Mouse (Mus musculus): Measurements from ENCODE around the gene Trim67. TPM values are rescaled to one million over a fixed set of nuclear protein-coding genes. Genes with fewer than 3 reads are reported as not detected.

Trim67 gene
- total RNA-seq, 1 experiment from 2014 or later: not detected

GRCm38 (mm10) chr8:124853511-124853910 lies 60.6 kb downstream of the Trim67 start:
- no peak for ATAC-seq (replicated peaks in 1 of 2; ENCODE audit: insufficient read depth in 1 of 2, low FRiP score in 2 of 2, low TSS enrichment in 1 of 2, low read depth in 1 of 2, poor library complexity in 2 of 2, severe bottlenecking in 2 of 2)

- no peak for ATAC-seq (replicated peaks in 1 of 2; ENCODE audit: insufficient read depth in 1 of 2, low FRiP score in 2 of 2, low TSS enrichment in 1 of 2, low read depth in 1 of 2, poor library complexity in 2 of 2, severe bottlenecking in 2 of 2)
Measured at GRCm38 (mm10) chr8:124859466-124859865, 66.6 kb downstream of the Trim67 start.

GRCm38 (mm10) chr8:124860188-124860587 lies 67.3 kb downstream of the Trim67 start:
- ATAC-seq (replicated peaks in 1 of 2; ENCODE audit: insufficient read depth in 1 of 2, low FRiP score in 2 of 2, low TSS enrichment in 1 of 2, low read depth in 1 of 2, poor library complexity in 2 of 2, severe bottlenecking in 2 of 2): no peak

GRCm38 (mm10) chr8:124862321-124863162 lies 69.7 kb downstream of the Trim67 start, which contains the start of the genes Gnpat and 2810004N23Rik:
TSS of gene Gnpat (plus strand) at chr8:124863033.
TSS of gene 2810004N23Rik (minus strand) at chr8:124863120.
- peak; percentile 65 to 86 for ATAC-seq (replicated peaks in 1 of 2; ENCODE audit: insufficient read depth in 1 of 2, low FRiP score in 2 of 2, low TSS enrichment in 1 of 2, low read depth in 1 of 2, poor library complexity in 2 of 2, severe bottlenecking in 2 of 2)

GRCm38 (mm10) chr8:124863163-124863677 lies 70.3 kb downstream of the Trim67 start:
- ATAC-seq (replicated peaks in 1 of 2; ENCODE audit: insufficient read depth in 1 of 2, low FRiP score in 2 of 2, low TSS enrichment in 1 of 2, low read depth in 1 of 2, poor library complexity in 2 of 2, severe bottlenecking in 2 of 2): peak in 1 of 2 experiments; percentile 7; a peak in 3 of 4 replicates

GRCm38 (mm10) chr8:124863729-124864128 lies 70.8 kb downstream of the Trim67 start:
- no peak for ATAC-seq (replicated peaks in 1 of 2; ENCODE audit: insufficient read depth in 1 of 2, low FRiP score in 2 of 2, low TSS enrichment in 1 of 2, low read depth in 1 of 2, poor library complexity in 2 of 2, severe bottlenecking in 2 of 2)

GRCm38 (mm10) chr8:124866669-124867068 lies 73.8 kb downstream of the Trim67 start:
- ATAC-seq (replicated peaks in 1 of 2; ENCODE audit: insufficient read depth in 1 of 2, low FRiP score in 2 of 2, low TSS enrichment in 1 of 2, low read depth in 1 of 2, poor library complexity in 2 of 2, severe bottlenecking in 2 of 2): peak in 1 of 2 experiments; percentile 28; a peak in 1 of 4 replicates

- no peak for ATAC-seq (replicated peaks in 1 of 2; ENCODE audit: insufficient read depth in 1 of 2, low FRiP score in 2 of 2, low TSS enrichment in 1 of 2, low read depth in 1 of 2, poor library complexity in 2 of 2, severe bottlenecking in 2 of 2)
Measured at GRCm38 (mm10) chr8:124867126-124867525, 74.2 kb downstream of the Trim67 start.

GRCm38 (mm10) chr8:124869708-124870107 lies 76.8 kb downstream of the Trim67 start:
- ATAC-seq (replicated peaks in 1 of 2; ENCODE audit: insufficient read depth in 1 of 2, low FRiP score in 2 of 2, low TSS enrichment in 1 of 2, low read depth in 1 of 2, poor library complexity in 2 of 2, severe bottlenecking in 2 of 2): no peak

GRCm38 (mm10) chr8:124871474-124871873 lies 78.6 kb downstream of the Trim67 start:
- no peak for ATAC-seq (replicated peaks in 1 of 2; ENCODE audit: insufficient read depth in 1 of 2, low FRiP score in 2 of 2, low TSS enrichment in 1 of 2, low read depth in 1 of 2, poor library complexity in 2 of 2, severe bottlenecking in 2 of 2)

GRCm38 (mm10) chr8:124872081-124872480 lies 79.2 kb downstream of the Trim67 start:
- no peak for ATAC-seq (replicated peaks in 1 of 2; ENCODE audit: insufficient read depth in 1 of 2, low FRiP score in 2 of 2, low TSS enrichment in 1 of 2, low read depth in 1 of 2, poor library complexity in 2 of 2, severe bottlenecking in 2 of 2)

GRCm38 (mm10) chr8:124872690-124873089 lies 79.8 kb downstream of the Trim67 start:
- no peak for ATAC-seq (replicated peaks in 1 of 2; ENCODE audit: insufficient read depth in 1 of 2, low FRiP score in 2 of 2, low TSS enrichment in 1 of 2, low read depth in 1 of 2, poor library complexity in 2 of 2, severe bottlenecking in 2 of 2)

- ATAC-seq (replicated peaks in 1 of 2; ENCODE audit: insufficient read depth in 1 of 2, low FRiP score in 2 of 2, low TSS enrichment in 1 of 2, low read depth in 1 of 2, poor library complexity in 2 of 2, severe bottlenecking in 2 of 2): no peak
Measured at GRCm38 (mm10) chr8:124878141-124878540, 85.2 kb downstream of the Trim67 start.

GRCm38 (mm10) chr8:124878946-124879526 lies 86.1 kb downstream of the Trim67 start:
- ATAC-seq (replicated peaks in 1 of 2; ENCODE audit: insufficient read depth in 1 of 2, low FRiP score in 2 of 2, low TSS enrichment in 1 of 2, low read depth in 1 of 2, poor library complexity in 2 of 2, severe bottlenecking in 2 of 2): peak in 1 of 2 experiments; percentile 32; a peak in 1 of 4 replicates

Other genes starting within 250 kb of the Trim67 start
- gene Agt, start 223.4 kb upstream of the Trim67 start, total RNA-seq (2017): not detected in 2 replicates
- gene Capn9, start 217.0 kb upstream of the Trim67 start, total RNA-seq (2017): not detected in 2 replicates
- 2.9 and 5.9 TPM in 2 replicates for gene 2310022B05Rik, start 129.7 kb upstream of the Trim67 start, total RNA-seq (2017)
- gene Ttc13, start 71.1 kb upstream of the Trim67 start, total RNA-seq (2017): 37.2 and 45.4 TPM in 2 replicates
- 2.1 and 7.9 TPM in 2 replicates for gene Arv1, start 71.0 kb upstream of the Trim67 start, total RNA-seq (2017)
- gene Fam89a, start 41.3 kb upstream of the Trim67 start, total RNA-seq (2017): not detected in 2 replicates
- gene Gnpat, start 69.9 kb downstream of the Trim67 start, total RNA-seq (2017): 93.0 and 109 TPM in 2 replicates
- gene 2810004N23Rik, start 70.0 kb downstream of the Trim67 start, total RNA-seq (2017): 56.6 and 60.8 TPM in 2 replicates
- gene Exoc8, start 104.6 kb downstream of the Trim67 start, total RNA-seq (2017): 13.1 and 16.3 TPM in 2 replicates
- 21.6 and 23.1 TPM in 2 replicates for gene Sprtn, start 104.8 kb downstream of the Trim67 start, total RNA-seq (2017)
- 18.8 and 24.0 TPM in 2 replicates for gene Egln1, start 156.2 kb downstream of the Trim67 start, total RNA-seq (2017)
- gene Tsnax, start 219.9 kb downstream of the Trim67 start, total RNA-seq (2017): 63.0 and 71.6 TPM in 2 replicates